Mouse (Mus musculus) kidney, embryonic 16.5 days (tissue): ENCODE data around the gene Dgki. TPM values are rescaled to one million over a fixed set of nuclear protein-coding genes. Genes with fewer than 3 reads are reported as not detected.

Source experiments
- ATAC-seq: fragments of 200-750 bp; cut with Nextera tagmentation; 2 replicates; pipeline ENCODE4 v1.8.0; 2017; ENCODE audit warnings: moderate TSS enrichment; ENCODE audit not compliant: low FRiP score, low TSS enrichment
- H3K27ac ChIP-seq: fragments of 300-500 bp; sonication (generic); 2 replicates; pipeline ENCODE4 v1.5.1; 2014; ENCODE audit warnings: low read length
- H3K27me3 ChIP-seq: fragments of 300-500 bp; sonication (generic); 2 replicates; pipeline ENCODE4 v1.6.1; 2014; ENCODE audit warnings: low read length, control low read depth, mixed read lengths; ENCODE audit not compliant: insufficient read depth
- H3K36me3 ChIP-seq: fragments of 300-500 bp; sonication (generic); 2 replicates; pipeline ENCODE4 v1.6.1; 2014; ENCODE audit warnings: low read length, control low read depth, mixed read lengths; ENCODE audit not compliant: insufficient read depth
- H3K4me1 ChIP-seq: fragments of 300-500 bp; sonication (generic); 2 replicates; pipeline ENCODE4 v1.6.1; 2014; ENCODE audit warnings: low read length, control low read depth, mixed read lengths; ENCODE audit not compliant: insufficient read depth
- H3K4me2 ChIP-seq: fragments of 300-500 bp; sonication (generic); replicated peaks from 2 replicates; pipeline ENCODE4 v1.6.1; 2014; ENCODE audit warnings: low read depth, low read length
- H3K4me3 ChIP-seq: fragments of 300-500 bp; sonication (generic); 2 replicates; pipeline ENCODE4 v1.5.1; 2014; ENCODE audit warnings: mild to moderate bottlenecking, low read length
- H3K9ac ChIP-seq: fragments of 300-500 bp; sonication (generic); replicated peaks from 2 replicates; pipeline ENCODE4 v1.6.1; 2014; ENCODE audit warnings: low read length
- H3K9me3 ChIP-seq: fragments of 300-500 bp; sonication (generic); 2 replicates; pipeline ENCODE4 v1.6.1; 2016; ENCODE audit warnings: low read length, control low read depth
- WGBS: fragments of 180-500 bp; shearing (Covaris S2); extraction: QIAGEN DNeasy Blood & Tissue Kit; methylation state at CpG from one replicate; pipeline ENCODE4 v1.1.7; 2014; 5-methylcytosine and 5-hydroxymethylcytosine counted together
- polyA plus RNA-seq: library from polyadenylated mRNA; unstranded; fragments of >200 nt; fragmentation: Nextera tagmentation; extraction: Ambion mirVana; gene quantifications from 2 replicates; pipeline ENCODE4 v1.2.1, GENCODE M21; 2015

The Dgki gene
- polyA plus RNA-seq, 1 experiment from 2014 or later: 0.74 TPM

GRCm38 (mm10) chr6:37252536-37252935, 47.4 kb downstream of the Dgki start:
- Histone ChIP-seq H3K4me1 (peaks cover 7% of the 10 kb centered on the region; the same call in 1 of the 2 replicates), H3K36me3 (no peaks in the 10 kb centered on the region), H3K9me3 (no peaks in the 10 kb centered on the region), H3K27me3 (no peaks in the 10 kb centered on the region), H3K27ac (no peak overlapping the region), H3K4me3 (no peak overlapping the region), H3K9ac (no peak overlapping the region), H3K4me2 (no peak overlapping the region)
- ATAC-seq: no peak
- WGBS: 92% methylated on average over 4 of the region's 4 CpGs

- H3K9me3 ChIP-seq: no peaks in the 10 kb centered on the region
- ATAC-seq: no peak
- no peaks in the 10 kb centered on the region for H3K27me3 ChIP-seq
- H3K4me1 ChIP-seq: peaks cover 7% of the 10 kb centered on the region; the same call in 1 of the 2 replicates
- no peaks in the 10 kb centered on the region for H3K36me3 ChIP-seq
- no peak overlapping the region for H3K27ac ChIP-seq
- 74% methylated on average over 2 of the region's 2 CpGs for WGBS
- H3K9ac ChIP-seq: no peak overlapping the region
- no peak overlapping the region for H3K4me2 ChIP-seq
- H3K4me3 ChIP-seq: no peak overlapping the region
Measured at GRCm38 (mm10) chr6:37250671-37251070, 49.3 kb downstream of the Dgki start.

- no peaks in the 10 kb centered on the region for H3K36me3 ChIP-seq
- H3K27ac ChIP-seq: no peak overlapping the region
- H3K9ac ChIP-seq: no peak overlapping the region
- WGBS: 87% methylated on average over 7 of the region's 7 CpGs
- H3K4me2 ChIP-seq: no peak overlapping the region
- H3K4me1 ChIP-seq: peaks cover 4% of the 10 kb centered on the region; the same call in 1 of the 2 replicates
- H3K27me3 ChIP-seq: no peaks in the 10 kb centered on the region
- H3K9me3 ChIP-seq: no peaks in the 10 kb centered on the region
- H3K4me3 ChIP-seq: no peak overlapping the region
- ATAC-seq: no peak
Measured at GRCm38 (mm10) chr6:37245757-37246156, 54.2 kb downstream of the Dgki start.

GRCm38 (mm10) chr6:37244074-37244473, 55.9 kb downstream of the Dgki start:
- no peak overlapping the region for H3K27ac ChIP-seq
- H3K4me2 ChIP-seq: no peak overlapping the region
- WGBS: 59% methylated on average over 11 of the region's 11 CpGs
- H3K9me3 ChIP-seq: no peaks in the 10 kb centered on the region
- no peaks in the 10 kb centered on the region for H3K27me3 ChIP-seq
- peaks cover 7% of the 10 kb centered on the region; the same call in 1 of the 2 replicates for H3K4me1 ChIP-seq
- no peak overlapping the region for H3K4me3 ChIP-seq
- no peak overlapping the region for H3K9ac ChIP-seq
- no peaks in the 10 kb centered on the region for H3K36me3 ChIP-seq
- peak; percentile 19; the same call in 1 of the 2 replicates for ATAC-seq

- ATAC-seq: no peak
- H3K27ac ChIP-seq: no peak overlapping the region
- H3K27me3 ChIP-seq: no peaks in the 10 kb centered on the region
- H3K4me2 ChIP-seq: no peak overlapping the region
- WGBS: 84% methylated on average over 5 of the region's 5 CpGs
- H3K9ac ChIP-seq: no peak overlapping the region
- peaks cover 7% of the 10 kb centered on the region; the same call in 1 of the 2 replicates for H3K4me1 ChIP-seq
- no peaks in the 10 kb centered on the region for H3K36me3 ChIP-seq
- no peak overlapping the region for H3K4me3 ChIP-seq
- no peaks in the 10 kb centered on the region for H3K9me3 ChIP-seq
Measured at GRCm38 (mm10) chr6:37242769-37243121, 57.2 kb downstream of the Dgki start.

- 72% methylated on average over 6 of the region's 6 CpGs for WGBS
- no peaks in the 10 kb centered on the region for H3K27me3 ChIP-seq
- H3K4me2 ChIP-seq: no peak overlapping the region
- no peak for ATAC-seq
- no peak overlapping the region for H3K9ac ChIP-seq
- H3K4me3 ChIP-seq: no peak overlapping the region
- no peaks in the 10 kb centered on the region for H3K36me3 ChIP-seq
- no peaks in the 10 kb centered on the region for H3K9me3 ChIP-seq
- H3K4me1 ChIP-seq: peaks cover 7% of the 10 kb centered on the region; the same call in 1 of the 2 replicates
- no peak overlapping the region for H3K27ac ChIP-seq
Measured at GRCm38 (mm10) chr6:37242100-37242768, 57.8 kb downstream of the Dgki start.

GRCm38 (mm10) chr6:37241434-37241833, 58.5 kb downstream of the Dgki start:
- Histone ChIP-seq H3K36me3 (no peaks in the 10 kb centered on the region), H3K9me3 (no peaks in the 10 kb centered on the region), H3K9ac (no peak overlapping the region), H3K4me1 (peaks cover 7% of the 10 kb centered on the region; the same call in 1 of the 2 replicates), H3K4me3 (no peak overlapping the region), H3K27me3 (no peaks in the 10 kb centered on the region), H3K27ac (no peak overlapping the region), H3K4me2 (no peak overlapping the region)
- ATAC-seq: no peak
- WGBS: 82% methylated on average over 4 of the region's 4 CpGs

GRCm38 (mm10) chr6:37240140-37240539, 59.8 kb downstream of the Dgki start:
- no peak for ATAC-seq
- 61% methylated on average over 7 of the region's 7 CpGs for WGBS
- no peaks in the 10 kb centered on the region for H3K27me3 ChIP-seq
- peaks cover 7% of the 10 kb centered on the region; the same call in 1 of the 2 replicates for H3K4me1 ChIP-seq
- H3K4me2 ChIP-seq: no peak overlapping the region
- no peaks in the 10 kb centered on the region for H3K9me3 ChIP-seq
- no peaks in the 10 kb centered on the region for H3K36me3 ChIP-seq
- H3K9ac ChIP-seq: no peak overlapping the region
- H3K27ac ChIP-seq: no peak overlapping the region
- no peak overlapping the region for H3K4me3 ChIP-seq

- 52% methylated on average over 2 of the region's 2 CpGs for WGBS
Measured at GRCm38 (mm10) chr6:37236893-37237292, 63.1 kb downstream of the Dgki start.

GRCm38 (mm10) chr6:37231148-37231547, 68.8 kb downstream of the Dgki start:
- Histone ChIP-seq H3K9me3 (no peaks in the 10 kb centered on the region), H3K4me1 (no peaks in the 10 kb centered on the region), H3K9ac (no peak overlapping the region), H3K27me3 (no peaks in the 10 kb centered on the region), H3K4me2 (no peak overlapping the region), H3K36me3 (no peaks in the 10 kb centered on the region), H3K4me3 (no peak overlapping the region), H3K27ac (no peak overlapping the region)
- ATAC-seq: no peak
- 47% methylated on average over 6 of the region's 6 CpGs for WGBS

More at GRCm38 (mm10) chr6:37236893-37237292, 63.1 kb downstream of the Dgki start:
- Histone ChIP-seq H3K4me2 (no peak overlapping the region), H3K4me3 (no peak overlapping the region), H3K9me3 (no peaks in the 10 kb centered on the region), H3K36me3 (no peaks in the 10 kb centered on the region), H3K27me3 (no peaks in the 10 kb centered on the region), H3K4me1 (0 out of 2 replicates have a peak, but pooled peaks cover 3% of the 10 kb centered on the region), H3K9ac (no peak overlapping the region), H3K27ac (no peak overlapping the region)
- ATAC-seq: no peak
